Mouse (Mus musculus) heart, postnatal 25 days (tissue): ENCODE data around the gene Vps53. TPM values are rescaled to one million over a fixed set of nuclear protein-coding genes. Genes with fewer than 3 reads are reported as not detected.
"Not testable (repeated sequence)": the region's sequence is repeated elsewhere in the genome, so short reads cannot be mapped to it uniquely, and the experiment has no call there.

Experiments used
- DNase-seq: peaks from one replicate; pipeline ENCODE4 v3.0.0; 2022; ENCODE audit warnings: low spot score
- intact Hi-C: fragments of 180-260 bp; cut with DNase I; formaldehyde crosslinking; loops from one replicate; pipeline ENCODE4 v1.15.1; 2025
- total RNA-seq, 2 experiments: library from RNA; stranded (reverse); gene quantifications; 2 replicates each; pipeline ENCODE4 v1.2.3; 2021

The Vps53 gene
- total RNA-seq, result 10 to 100 TPM; 26.1 to 30.3 TPM

- intact Hi-C loops, result loop anchor here (2.0 to 5.0 kb wide), 3 partner anchors 23 to 228 kb away; partner anchors contain the start of genes Dbil5, Gemin4 and Timm22
Observed at GRCm38 (mm10) chr11:76179495-76180145, at the start of gene Vps53, which contains the start of gene Fam57a. Gene Vps53, minus strand, starts transcription at chr11:76179647. Gene Fam57a, plus strand, starts transcription at chr11:76179671.

GRCm38 (mm10) chr11:76225051-76225450 is 45.6 kb upstream of the Vps53 start:
- no peak for DNase-seq
- intact Hi-C loops, result no loop called here

More at GRCm38 (mm10) chr11:76179495-76180145, at the start of gene Vps53, which contains the start of gene Fam57a:
- peak; percentile 77 for DNase-seq

GRCm38 (mm10) chr11:76224631-76225030 is 45.2 kb upstream of the Vps53 start:
- DNase-seq, result no peak
- intact Hi-C loops, result no loop called here

- peak; percentile 91 for DNase-seq
- intact Hi-C loops, result loop anchor here (2.0 kb wide), 2 partner anchors 15 to 37 kb away; no protein-coding TSS in a partner anchor
Observed at GRCm38 (mm10) chr11:76217390-76217800, 37.9 kb upstream of the Vps53 start, which contains the start of the genes Dbil5 and Gemin4. Gene Dbil5, plus strand, starts transcription at chr11:76217608. Gene Gemin4, minus strand, starts transcription at chr11:76217664.

GRCm38 (mm10) chr11:76216681-76217389 is 37.4 kb upstream of the Vps53 start:
- intact Hi-C loops, result loop anchor here (2.0 kb wide), 2 partner anchors 14 to 36 kb away; no protein-coding TSS in a partner anchor
- no peak for DNase-seq

GRCm38 (mm10) chr11:76216049-76216540 is 36.6 kb upstream of the Vps53 start:
- no peak for DNase-seq
- intact Hi-C loops, result loop anchor here (2.0 kb wide), 2 partner anchors 13 to 35 kb away; no protein-coding TSS in a partner anchor

- DNase-seq, result no peak
- intact Hi-C loops, result no loop called here
Observed at GRCm38 (mm10) chr11:76215011-76215410, 35.6 kb upstream of the Vps53 start.

- no peak for DNase-seq
- intact Hi-C loops, result no loop called here
Observed at GRCm38 (mm10) chr11:76213841-76214240, 34.4 kb upstream of the Vps53 start.

- intact Hi-C loops, DNase-seq: not testable (repeated sequence)
Observed at GRCm38 (mm10) chr11:76211595-76211994, 32.1 kb upstream of the Vps53 start.

GRCm38 (mm10) chr11:76210228-76210985 is 31.0 kb upstream of the Vps53 start:
- intact Hi-C loops, result no loop called here
- DNase-seq, result no peak

GRCm38 (mm10) chr11:76206793-76207192 is 27.3 kb upstream of the Vps53 start:
- intact Hi-C loops, result no loop called here
- no peak for DNase-seq

GRCm38 (mm10) chr11:76201761-76202674 is 22.6 kb upstream of the Vps53 start:
- DNase-seq, result peak; percentile 90
- intact Hi-C loops, result loop anchor here (2.0 kb wide), 2 partner anchors 15 to 23 kb away; partner anchors contain the start of genes Dbil5, Fam57a, Gemin4 and Vps53

- intact Hi-C loops, result no loop called here
- no peak for DNase-seq
Observed at GRCm38 (mm10) chr11:76196977-76197469, 17.6 kb upstream of the Vps53 start.

- intact Hi-C loops, result no loop called here
- DNase-seq, result no peak
Observed at GRCm38 (mm10) chr11:76196275-76196976, 17.0 kb upstream of the Vps53 start.

- no peak for DNase-seq
- intact Hi-C loops, result no loop called here
Observed at GRCm38 (mm10) chr11:76186908-76187307, 7.5 kb upstream of the Vps53 start.

- intact Hi-C loops, result loop anchor here (5.0 kb wide), 1 partner anchor 224 kb away; the partner anchor contains the start of gene Timm22
- no peak for DNase-seq
Observed at GRCm38 (mm10) chr11:76183745-76184144, 4.3 kb upstream of the Vps53 start.

- no peak for DNase-seq
- intact Hi-C loops, result loop anchor here (2.0 to 5.0 kb wide), 2 partner anchors 37 to 227 kb away; partner anchors contain the start of genes Dbil5, Gemin4 and Timm22
Observed at GRCm38 (mm10) chr11:76180146-76180540, 696 bp upstream of the Vps53 start.
